Mouse (Mus musculus): ENCODE measurements around the gene Cldn12.
A peak's percentile ranks its signal among the peaks of the same experiment; 100 is the strongest.

The Cldn12 gene

DNA sequence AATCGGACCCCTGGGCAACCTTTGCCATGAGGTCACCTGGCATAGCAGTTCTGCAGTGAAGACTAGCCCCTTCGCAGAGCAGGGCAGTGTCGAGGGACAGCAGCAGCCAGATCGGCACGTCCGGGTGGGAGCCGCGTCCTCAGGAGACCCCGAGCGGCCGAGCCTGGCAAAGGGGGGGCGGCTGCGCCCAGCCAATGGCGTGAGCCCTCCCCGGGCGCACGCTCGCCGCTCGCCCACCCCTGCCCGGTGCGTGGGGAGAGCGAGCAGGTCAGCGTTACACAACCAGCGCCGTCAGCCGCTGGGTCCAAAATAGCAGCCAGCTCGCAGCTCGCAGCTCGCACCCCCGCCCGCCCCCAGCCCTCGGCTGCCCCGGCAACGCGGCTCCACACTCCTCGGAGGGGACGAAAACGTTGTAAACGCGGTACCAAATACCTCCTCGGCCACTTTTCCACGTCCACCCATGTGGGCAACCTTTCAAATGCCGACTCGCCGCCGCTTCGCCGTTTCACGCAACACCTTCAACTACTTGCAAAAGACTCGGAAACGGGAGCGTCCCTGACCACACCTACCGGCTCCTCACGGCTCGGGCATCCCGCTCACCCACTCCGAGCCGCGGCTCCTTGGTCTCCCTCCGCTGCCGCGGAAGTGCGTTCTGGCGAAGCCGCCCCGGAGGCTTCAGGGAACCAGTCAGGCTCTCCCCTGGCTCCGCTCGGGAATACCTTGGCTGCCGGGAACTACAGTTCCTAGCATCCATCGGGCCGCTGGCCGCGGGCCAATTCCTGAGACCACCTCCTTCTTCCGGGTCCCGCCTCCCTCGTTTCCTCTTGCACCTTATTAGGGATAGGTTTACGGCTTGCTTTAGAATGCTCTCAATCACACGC lies at the start of gene Cldn12:
Gene Cldn12, minus strand, starts transcription at position 763 of the 881 bp plus-strand sequence.
- DNase-seq, result peak; percentile 98

- DNase-seq, result no peak
These were observed 47.7 kb upstream of the Cldn12 start for GRCm38 (mm10) chr5:5562435-5562834.

GRCm38 (mm10) chr5:5561041-5561706 lies 46.4 kb upstream of the Cldn12 start:
- no peak for DNase-seq

- no peak for DNase-seq
These were observed 45.0 kb upstream of the Cldn12 start for GRCm38 (mm10) chr5:5559798-5560197.

GRCm38 (mm10) chr5:5559079-5559740 lies 44.5 kb upstream of the Cldn12 start, which contains the start of gene Gtpbp10:
TSS of gene Gtpbp10 (minus strand) at chr5:5559538.
- DNase-seq, result peak; percentile 96

- DNase-seq, result no peak
These were observed 36.4 kb upstream of the Cldn12 start for GRCm38 (mm10) chr5:5551110-5551509.

- DNase-seq, result peak; percentile 3
These were observed 25.6 kb upstream of the Cldn12 start for GRCm38 (mm10) chr5:5540385-5540784.

GRCm38 (mm10) chr5:5539771-5540170 lies 25.0 kb upstream of the Cldn12 start:
- no peak for DNase-seq

DNA sequence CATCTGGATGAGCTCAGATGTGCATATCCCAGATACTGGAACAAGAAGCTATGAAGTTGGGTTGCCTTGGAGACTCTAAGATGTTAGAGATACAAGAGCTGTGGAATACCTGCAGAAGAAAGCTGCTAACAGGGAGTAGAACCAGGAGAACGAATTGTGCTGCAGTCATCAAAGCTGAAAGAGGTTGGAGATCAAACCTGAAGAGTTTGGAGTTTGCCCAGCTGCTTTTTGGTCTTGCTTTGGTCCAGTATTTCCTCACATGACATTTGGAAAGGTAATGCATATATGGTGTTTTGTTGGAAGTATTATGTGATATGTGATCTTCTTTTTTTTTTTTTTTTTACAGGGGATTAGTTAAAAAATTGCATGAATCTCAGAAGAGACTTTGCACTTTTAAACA lies 21.4 kb upstream of the Cldn12 start:
- DNase-seq, result no peak

GRCm38 (mm10) chr5:5533656-5534420 lies 19.1 kb upstream of the Cldn12 start:
- DNase-seq, result no peak

DNA sequence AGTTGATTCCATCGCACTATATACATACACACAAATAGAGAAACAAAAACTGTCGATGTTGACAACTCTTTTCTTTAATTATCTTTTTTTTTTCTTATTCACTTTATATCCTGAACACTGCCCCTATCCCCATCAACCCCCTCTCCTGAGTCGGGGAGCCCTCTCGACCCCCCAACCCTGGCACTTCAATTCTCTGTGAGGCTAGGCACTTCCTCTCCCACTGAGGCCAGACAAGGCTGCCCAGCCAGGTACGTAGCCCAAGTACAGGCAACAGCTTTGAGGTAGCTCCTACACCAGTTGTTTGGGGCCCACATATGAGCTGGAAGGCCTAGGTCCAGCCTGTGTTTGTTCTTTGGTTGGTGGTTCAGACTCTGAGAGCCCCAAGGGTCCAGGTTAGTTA lies 653 bp upstream of the Cldn12 start:
- DNase-seq, result no peak

DNA sequence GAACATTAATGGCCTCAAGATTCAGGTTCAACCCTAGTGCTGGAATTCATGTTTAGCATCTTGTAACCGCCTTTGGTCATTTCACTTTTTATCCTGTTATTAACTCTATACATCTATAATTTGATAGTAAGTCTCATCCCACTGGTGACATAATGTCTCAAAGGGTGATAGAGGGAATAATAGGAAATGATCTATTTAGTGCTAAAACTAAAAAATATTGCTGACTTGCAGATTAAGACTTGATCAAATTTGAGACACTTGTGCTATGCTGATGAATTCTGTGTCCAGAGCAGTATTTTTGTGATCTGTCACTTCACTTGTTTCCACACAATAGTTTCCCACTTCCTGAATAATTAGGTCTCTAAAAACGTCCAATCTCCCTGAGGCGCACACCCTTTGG lies 3.4 kb downstream of the Cldn12 start:
- DNase-seq, result no peak

DNA sequence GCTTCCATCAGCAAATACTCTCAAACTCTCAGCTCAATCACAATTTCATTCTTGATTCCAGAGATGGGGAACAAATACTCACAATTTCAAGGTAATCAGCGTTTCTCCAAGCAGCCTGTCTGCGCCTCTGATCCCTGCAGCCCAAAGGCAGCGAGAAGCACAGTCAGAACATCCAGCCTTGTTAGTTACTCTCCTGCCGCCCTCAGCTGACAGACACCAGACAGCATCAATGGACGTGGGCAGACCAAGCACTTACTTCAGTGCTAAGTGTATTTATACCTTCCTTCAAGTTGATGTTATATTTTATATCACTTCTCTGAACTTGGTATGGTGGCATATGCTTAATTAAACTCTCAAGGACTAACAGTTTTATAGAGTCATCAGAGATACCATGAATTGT lies 3.8 kb downstream of the Cldn12 start:
- DNase-seq, result no peak

DNA sequence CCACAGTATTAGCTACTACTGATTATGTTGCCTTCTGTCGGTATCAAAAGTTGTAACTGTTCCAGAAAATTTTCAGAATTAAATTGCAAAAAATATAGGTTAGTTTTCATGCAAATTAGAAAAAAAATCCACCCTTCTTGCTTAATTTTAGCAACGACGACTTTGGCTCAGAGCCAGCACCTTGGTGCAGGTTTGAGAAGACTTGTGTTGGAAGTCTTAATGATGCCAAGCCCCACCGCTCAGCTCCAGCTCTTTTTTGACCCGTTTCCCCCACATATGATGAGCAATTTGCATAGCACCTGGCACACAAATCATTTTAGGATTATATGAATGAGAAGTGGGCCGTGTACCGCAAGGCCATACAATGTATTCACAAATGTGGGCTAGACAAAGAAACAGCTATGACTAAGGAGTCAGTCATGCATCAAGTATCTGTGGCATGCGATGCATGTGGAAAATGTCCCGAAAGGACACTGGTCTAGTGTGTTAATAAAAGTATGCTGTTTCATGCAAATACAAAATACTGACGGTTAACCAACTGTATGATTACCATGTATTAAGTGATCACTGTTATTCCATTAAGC lies 4.4 kb downstream of the Cldn12 start:
- DNase-seq, result peak; percentile 81

DNA sequence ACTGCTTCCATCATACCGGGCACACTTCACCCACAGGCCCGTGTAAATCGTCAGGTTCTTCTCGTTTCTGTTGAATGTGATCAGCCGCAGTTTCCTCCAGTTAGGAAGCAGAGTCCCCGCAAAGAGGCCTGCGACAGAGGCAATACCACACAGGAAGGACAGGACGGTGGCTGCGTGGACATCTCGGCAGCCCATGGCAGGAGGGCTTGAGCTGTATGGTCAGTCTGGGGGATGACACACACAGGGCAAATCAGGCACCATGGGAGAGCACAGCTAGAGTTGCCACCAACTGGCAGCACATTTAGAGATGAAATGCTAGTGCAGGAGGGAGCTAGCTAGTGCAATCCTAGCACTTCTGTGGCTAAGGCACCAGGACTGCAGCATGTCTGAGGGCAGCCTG lies 6.5 kb downstream of the Cldn12 start:
- no peak for DNase-seq

DNA sequence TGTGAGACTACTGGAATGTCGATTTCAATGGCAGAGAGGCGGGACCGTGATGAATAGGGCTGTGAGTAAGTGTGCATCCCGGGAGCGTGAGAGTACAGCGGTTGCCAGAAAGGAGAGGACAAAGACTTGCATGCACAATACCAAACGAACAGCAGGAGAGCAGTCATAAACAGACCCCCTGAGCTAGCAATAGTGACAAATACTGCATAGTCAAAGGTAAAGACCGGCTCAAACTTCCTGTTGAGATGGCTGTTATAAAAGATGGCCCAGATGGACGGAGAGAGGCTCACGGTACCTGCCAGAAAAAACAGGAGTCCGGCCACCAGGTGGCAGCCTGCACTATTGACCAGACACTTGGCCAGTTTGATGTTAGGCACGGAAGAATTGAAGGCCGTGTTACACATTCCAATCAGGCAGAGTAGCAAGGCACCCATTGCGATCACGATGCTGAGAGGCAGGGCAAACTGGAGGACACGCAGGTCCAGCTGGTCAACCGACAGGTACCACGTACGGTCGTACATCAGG lies 7.0 kb downstream of the Cldn12 start:
- peak; percentile 83 for DNase-seq

DNA sequence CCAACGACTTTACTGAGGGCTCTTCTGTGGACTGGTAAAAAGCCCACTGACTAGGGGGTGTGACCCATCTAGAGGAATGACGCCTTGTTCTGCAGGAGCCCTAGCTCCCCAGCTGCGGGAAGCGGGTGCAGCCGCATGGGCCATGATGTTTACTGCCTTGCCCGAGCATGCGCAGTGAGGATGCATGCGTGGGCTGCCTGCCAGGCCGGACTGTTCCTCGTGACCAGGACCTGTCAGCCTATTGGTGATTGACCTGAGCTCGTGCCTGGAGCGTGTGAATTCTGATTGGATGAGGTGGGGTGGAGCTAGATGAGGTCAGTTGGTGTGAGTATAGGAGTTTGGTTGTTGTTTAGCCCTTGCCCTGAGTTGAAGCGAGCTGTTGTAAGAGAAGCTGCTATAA lies 10.3 kb downstream of the Cldn12 start:
- no peak for DNase-seq

GRCm38 (mm10) chr5:5503381-5503780 lies 11.4 kb downstream of the Cldn12 start:
- DNase-seq, result no peak

DNA sequence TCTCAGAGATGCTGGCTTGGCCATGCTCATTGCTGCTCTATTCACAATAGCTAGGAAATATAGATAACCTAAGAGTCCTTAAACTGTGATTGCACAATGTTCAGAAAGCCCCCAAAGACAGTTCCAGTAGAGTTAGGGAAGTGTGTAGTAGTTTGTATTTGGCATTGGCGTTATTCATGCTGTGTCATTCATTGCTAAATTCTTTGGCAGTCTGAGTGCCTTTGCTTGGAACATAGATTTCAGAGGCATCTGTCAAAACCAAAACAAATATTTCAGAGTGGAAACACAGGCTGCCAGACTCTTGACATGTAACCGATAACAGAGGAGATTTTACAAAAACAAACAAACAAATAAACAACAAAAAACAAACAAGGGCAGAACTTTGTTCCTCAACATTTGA lies 13.2 kb downstream of the Cldn12 start:
- no peak for DNase-seq

- DNase-seq, result peak; percentile 23
These were observed 18.4 kb downstream of the Cldn12 start for GRCm38 (mm10) chr5:5496393-5496792.

DNA sequence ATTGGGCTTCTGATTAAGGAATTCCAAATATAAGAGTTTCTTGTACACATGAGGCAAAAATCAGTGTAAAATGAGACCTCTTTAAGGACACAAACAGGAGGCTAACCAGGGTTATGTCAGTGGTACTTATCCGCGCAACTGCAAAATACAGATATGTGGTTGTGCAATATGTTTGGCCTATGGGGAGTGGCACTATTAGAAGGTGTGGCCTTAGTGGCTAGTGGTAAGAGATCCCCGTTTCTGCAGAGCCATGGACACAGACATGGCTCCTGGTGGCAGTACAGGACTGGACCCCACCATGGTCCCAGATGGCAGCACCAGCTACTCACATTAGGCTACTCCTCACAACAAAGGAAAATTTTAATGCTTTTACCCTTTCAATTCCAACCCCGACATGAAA lies 19.7 kb downstream of the Cldn12 start:
- no peak for DNase-seq
